Mouse (Mus musculus): Measurements from ENCODE around the gene Tpr.

Tpr gene

DNA sequence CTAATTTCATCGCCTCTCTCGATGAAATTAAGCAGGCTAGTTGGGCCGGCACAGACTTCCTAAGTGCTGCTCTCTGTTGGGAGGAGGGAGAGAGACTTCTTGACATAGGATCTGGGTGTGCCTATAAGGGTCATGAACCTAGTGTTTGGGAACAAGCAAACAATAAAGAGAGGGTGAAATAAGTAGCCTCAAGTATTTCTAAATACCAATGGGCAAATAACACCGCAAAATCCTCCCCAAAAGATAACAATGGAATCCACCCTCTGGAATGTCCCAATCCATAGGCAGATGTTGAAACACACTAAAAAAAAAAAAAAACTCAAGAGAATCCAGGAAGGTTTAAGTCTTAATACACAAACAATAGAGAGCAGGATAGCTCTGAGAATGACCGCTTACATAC lies 70.4 kb downstream of the Tpr start:
- no peak for DNase-seq (ENCODE audit: low spot score)

DNA sequence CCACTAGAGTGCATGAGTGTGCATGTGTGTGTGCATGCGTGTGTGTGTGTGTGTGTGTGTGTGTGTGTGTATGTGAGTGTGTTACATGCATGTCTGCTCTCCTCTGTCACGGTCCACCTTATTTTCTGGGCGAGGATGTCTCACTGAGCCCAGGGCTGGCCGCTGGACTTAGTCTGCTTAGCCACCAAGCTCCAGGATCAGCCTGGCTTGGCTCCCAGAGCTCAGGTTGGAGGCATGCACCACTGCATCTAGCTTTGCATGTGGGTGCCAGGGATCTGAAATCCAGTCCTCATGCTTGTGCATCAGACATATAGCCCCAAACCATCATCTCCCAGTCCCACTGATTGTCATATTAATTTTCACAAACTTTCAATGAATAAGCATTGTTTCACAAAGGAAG lies 71.1 kb downstream of the Tpr start:
- no peak for DNase-seq (ENCODE audit: low spot score)

DNA sequence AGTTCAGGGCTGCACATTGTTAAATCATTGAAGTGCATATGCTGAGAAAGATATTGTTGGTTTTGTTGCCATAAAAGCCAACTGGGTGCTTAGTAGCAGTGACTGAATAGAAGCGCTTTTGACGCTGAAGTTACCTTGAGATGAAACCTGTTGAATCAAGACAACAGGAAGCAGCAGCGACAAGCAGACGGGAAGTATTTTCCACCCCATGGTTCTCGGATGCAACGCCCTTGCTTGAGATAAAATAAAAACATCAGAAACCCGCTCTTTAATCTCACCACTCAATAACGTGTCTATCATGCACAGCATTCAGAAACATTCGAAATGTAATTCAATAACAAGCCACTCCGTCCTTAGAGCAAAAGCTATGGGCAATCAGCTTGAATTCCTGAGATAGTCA lies 72.7 kb downstream of the Tpr start:
- DNase-seq (ENCODE audit: low spot score), result no peak

DNA sequence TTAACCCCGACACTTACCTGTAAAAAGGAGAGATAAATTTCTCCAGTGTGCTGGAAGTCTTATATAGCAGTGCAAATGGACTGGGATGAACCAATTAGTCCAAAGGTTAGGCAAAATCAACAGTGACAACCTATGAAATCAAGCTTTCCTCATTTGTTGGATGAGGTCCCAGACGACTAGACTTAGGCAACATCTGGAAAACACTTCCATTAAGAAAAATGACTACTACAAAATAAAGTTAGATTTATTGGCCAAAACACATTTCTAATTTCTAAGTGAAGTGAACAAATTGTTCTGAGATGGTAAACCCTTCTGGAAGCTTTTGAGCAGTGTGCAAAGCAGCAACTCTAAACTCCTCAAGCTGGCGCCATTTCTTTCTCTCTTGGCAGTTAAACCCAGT lies 73.5 kb downstream of the Tpr start, which contains the start of gene Prg4:
TSS of gene Prg4 (minus strand) at position 34 of the 400 bp plus-strand sequence.
- DNase-seq (ENCODE audit: low spot score), result no peak

DNA sequence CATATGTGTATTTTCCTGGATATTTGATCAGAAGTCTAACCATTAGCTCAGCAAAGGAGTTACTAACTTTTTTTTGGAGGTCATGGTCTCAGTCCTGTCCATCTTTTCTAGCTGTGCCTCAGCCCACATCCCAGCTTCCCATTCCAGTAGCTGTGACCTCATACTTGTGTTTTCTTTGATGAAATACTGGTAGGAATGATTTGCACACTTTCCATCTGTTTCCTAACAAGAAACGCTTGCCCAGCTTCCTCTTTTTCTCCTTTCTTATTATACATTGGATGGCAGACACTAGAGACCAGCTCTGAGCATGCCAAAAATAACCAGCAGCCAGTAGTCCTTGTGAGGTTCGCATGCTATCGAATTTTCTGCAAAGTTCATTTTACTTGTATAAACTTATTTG lies 77.4 kb downstream of the Tpr start:
- no peak for DNase-seq (ENCODE audit: low spot score)

DNA sequence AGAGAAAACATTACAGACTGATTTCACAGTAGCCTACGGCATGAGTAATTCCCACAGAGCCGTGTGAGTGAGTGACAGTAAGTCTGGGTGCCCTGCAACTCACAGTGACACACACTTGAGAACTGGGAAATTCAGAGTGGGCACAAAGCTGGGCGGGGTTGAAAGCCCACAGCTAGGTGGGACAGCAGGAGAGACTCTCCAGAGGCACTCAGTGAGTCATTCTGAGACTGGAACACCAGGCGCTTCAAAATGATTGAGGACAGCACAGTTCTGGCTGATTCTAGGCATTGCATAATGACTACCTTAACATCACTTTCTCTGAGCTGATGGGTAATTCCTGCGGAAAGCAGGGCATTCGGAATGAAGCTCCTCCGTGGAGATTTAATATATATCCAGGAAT lies 79.9 kb downstream of the Tpr start:
- no peak for DNase-seq (ENCODE audit: low spot score)

DNA sequence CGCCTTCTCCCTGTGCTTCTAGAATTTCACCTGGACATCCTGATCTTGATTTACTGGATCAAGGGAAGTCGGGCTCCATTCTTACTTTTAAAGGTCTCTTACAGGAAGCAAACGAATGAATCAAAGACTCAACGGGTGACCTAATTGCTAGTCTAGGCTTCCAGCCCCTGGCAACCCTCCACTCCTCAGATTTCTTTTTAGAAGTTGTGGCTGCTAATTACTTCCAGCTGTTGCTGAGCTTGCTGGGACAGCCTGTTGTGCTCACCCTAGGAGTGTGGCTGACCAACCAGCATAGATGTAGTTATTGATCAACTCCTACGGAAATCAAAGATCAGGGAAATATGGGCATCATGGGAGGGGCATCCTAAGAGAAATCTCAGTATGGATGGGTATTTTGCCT lies 88.0 kb downstream of the Tpr start:
- no peak for DNase-seq (ENCODE audit: low spot score)

DNA sequence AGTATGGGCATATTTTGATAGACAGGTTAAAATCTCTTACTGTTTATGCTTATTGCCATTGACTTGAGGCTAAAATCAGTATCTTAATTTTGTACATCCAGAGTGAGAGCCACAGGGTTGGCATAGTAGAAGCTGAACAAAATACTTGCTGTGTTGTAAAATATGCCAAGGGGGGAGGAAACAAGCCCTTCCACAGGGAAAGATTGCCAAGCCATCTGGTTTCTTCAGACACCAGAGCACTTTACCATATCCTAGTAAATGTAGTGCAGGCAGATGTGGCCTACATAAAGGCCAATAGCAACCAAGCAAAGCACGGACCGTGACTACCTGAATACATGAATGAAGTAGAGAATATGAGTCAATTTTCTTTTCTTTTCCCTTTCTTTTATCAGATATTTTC lies 96.5 kb downstream of the Tpr start:
- DNase-seq (ENCODE audit: low spot score), result no peak

DNA sequence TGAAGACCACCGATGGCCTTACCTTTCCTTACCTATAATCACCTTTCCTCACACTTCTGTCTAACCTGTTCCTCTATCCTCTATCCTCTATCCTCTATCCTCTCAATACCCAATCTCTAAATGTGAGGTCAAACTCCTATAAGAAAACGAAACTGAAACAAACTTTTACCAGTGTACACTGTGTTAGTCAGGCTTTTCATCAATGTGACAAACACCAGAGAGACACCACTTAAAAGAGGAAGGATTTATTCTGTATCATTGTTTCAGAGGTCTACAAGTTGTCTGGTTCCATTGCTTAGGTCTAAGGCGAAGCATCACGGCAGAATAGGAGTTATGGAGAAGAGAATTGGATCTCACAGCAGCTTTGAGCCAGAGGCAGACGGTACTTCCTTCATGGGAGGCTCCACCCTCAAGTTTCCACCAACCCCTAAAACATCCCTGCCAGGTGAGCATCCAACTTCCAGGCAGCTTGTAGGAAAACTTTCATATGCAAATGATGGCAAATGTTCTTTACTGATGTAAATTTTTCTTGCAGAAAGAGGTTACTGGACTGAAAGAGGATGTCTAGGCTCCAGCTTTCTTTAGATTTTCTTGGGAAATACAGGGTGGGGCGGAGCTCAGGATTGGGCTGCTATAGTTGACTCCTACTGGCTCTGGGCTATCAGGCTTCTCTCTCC lies 104.1 kb downstream of the Tpr start:
- DNase-seq (ENCODE audit: low spot score), result no peak

DNA sequence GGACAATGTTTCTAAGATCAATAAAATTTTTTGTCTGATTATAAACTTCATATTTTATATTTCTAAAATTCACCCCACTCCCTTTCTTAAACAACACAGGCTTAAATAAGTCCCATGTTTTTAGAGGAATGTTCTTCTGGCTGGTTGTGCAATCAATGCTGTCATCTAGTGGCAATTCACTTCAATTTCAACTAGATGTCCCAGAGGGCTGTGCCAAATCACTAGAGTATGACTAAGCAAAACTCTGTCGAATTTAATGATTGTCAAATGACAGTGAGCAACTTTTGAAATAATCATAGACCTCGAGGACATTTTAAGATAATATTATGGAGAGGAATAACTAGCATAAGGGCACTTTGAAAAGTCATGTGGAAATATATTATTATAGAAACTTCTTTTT lies 105.1 kb downstream of the Tpr start:
- no peak for DNase-seq (ENCODE audit: low spot score)

DNA sequence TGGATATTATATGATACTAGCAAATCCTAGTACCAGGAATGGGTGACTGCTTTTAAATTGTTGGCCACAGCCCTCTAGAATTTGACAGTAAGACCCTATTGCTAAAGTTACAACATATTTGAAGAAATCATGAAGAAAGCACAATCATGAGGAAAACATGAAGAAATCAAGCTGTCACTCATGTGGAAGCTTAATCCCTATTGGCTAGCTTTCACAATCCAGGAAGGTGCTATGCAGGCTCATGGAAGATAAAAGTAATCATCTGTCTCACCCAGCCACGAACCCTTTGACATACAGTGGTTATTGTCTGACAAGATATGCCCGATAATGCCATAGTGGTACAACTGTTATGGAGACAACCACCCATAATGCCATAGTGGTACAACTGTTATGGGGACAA lies 105.5 kb downstream of the Tpr start:
- DNase-seq (ENCODE audit: low spot score), result no peak
